Mouse (Mus musculus) liver, adult 2 months (tissue): ENCODE results near the gene Il23a.

Experiments
- CTCF ChIP-seq: fragments of 200-500 bp; IDR thresholded peaks from 2 replicates; pipeline ENCODE4 v1.5.1; 2011; ENCODE audit warnings: low read depth, low read length, control low read depth
- POLR2A ChIP-seq: fragments of 200-500 bp; IDR thresholded peaks from 2 replicates; pipeline ENCODE4 v1.6.1; 2011; ENCODE audit warnings: low read length, control low read depth; ENCODE audit not compliant: insufficient read depth; ENCODE audit errors: extremely low read depth

GRCm38 (mm10) chr10:128283604-128284579 is 14.7 kb downstream of the Il23a start:
- TF ChIP-seq CTCF (peak; percentile 69), POLR2A (no peak)
